Mouse (Mus musculus): ENCODE results near the gene Tnfsf13. TPM values are rescaled to one million over a fixed set of nuclear protein-coding genes. Genes with fewer than 3 reads are reported as not detected.
"Not testable (repeated sequence)": the region's sequence is repeated elsewhere in the genome, so short reads cannot be mapped to it uniquely, and the experiment has no call there.

Gene Tnfsf13
- 1 to 10 TPM; 1.5 to 1.7 TPM for total RNA-seq (2021)
- long read RNA-seq, experiment 1, partial matches to known transcripts, result 0 of 2 reads
- long read RNA-seq, experiment 1, other reads (novel, unspliced or antisense), result 0 of 2 reads
- long read RNA-seq, experiment 2, partial matches to known transcripts, result 0 of 1 reads
- long read RNA-seq, experiment 2, other reads (novel, unspliced or antisense), result 0 of 1 reads

DNA sequence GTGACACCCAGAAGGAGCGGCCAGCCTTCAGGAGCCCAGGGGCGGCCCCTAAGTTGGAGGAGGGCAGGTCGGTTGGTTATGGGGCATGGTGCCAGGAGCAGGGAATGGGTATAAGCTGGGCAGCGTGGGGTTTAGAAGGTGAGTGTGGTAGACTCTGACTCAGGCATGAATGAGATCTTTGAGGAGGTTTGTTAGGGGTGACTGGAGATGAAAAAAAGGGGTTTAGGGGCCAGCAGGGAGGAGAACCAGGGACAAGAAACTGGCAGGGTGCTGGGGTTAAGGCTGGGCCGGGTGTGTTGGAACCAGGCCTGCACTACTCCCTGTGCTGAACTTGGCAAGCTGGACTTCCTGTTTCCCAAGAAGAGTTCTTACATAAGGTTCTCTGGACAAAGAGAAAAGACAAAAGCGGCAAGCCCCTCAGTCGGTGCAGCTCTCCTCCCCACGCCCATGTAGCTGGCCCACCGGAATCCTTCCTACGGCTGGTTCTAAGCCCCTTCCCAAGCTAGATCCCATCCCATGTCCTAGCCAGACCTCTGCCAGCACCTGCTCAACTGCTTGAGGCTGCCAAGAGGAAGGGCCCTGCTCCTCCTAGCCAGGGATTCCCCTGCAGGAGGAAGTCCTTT lies at the start of gene Tnfsf13:
Gene Tnfsf13 (minus strand): TSS at position 259 of the 623 bp plus-strand sequence.
- peak; percentile 90 to 95 for DNase-seq

DNA sequence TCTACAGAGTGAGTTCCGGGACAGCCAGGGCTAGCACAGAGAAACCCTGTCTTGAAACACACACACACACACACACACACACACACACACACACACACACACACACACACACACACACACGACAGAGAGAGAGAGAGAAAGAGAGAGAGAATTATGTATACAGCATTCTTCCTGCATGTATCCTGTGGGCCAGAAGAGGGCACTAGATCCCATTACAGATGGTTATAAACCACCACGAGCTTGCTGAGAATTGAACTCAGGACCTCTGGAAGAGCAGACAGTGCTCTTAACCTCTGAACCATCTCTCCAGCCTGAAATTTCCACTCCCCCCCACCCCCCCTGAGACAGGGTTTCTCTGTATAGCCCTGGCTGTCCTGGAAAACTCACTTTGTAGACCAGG lies 45.8 kb upstream of the Tnfsf13 start:
- not testable (repeated sequence) for DNase-seq

DNA sequence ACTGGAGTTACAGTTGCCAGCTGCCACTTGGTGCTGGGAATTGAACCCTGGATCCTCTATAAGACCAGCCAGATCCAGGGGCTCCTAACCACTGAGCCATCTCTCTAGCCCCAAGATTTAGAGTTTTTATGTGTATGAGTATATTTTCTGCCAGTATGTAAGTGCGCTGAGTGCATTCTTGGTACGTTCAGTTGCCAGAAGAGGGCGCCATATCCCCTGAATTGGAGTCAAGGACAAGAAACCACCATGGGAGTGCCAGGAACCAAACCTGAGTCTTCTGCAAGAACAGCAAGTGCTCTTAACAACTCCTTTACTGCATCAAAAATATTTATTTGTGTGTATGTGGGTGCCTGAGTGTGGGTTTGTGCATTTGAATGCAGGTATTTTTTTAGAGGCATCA lies 43.5 kb upstream of the Tnfsf13 start:
- DNase-seq, result peak; percentile 43 to 73

DNA sequence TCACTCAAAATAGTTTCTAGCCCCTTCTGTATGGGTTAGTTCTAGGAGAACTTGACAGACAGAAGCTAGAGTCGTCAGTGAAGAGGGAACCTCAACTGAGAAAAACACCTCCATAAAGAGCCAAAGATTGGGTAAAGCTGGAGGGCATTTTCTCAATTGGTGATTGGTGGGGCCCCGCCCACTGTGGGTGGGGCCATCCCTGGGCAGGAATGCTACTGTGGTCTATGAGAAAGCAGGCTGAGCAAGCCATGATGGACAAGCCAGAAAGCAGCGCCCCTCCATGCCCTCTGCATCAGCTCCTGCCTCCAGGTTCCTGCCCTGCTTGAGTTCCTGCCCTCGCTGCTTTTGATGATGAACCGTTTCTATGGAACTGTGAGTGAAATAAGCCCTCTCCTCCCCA lies 40.4 kb upstream of the Tnfsf13 start:
- no peak for DNase-seq

DNA sequence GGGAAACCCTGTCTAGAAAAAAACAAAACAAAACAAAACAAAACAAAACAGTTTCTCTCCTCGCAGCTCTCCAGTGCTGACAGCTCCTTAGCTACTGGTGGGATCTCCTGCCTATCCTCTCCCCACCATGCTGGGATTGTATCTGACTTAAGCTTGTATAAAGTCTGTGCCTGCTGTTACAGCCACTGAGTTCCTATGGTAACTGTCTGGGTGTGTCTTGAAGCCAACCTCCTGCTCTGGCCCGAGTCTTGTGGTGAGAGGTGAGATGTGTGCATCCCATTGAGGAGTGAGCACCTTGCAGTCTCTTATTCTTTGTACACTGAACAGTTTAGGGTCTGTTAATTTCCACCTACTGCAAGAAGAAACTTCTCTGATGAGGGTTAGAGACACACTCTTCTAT lies 37.5 kb upstream of the Tnfsf13 start:
- no peak for DNase-seq

DNA sequence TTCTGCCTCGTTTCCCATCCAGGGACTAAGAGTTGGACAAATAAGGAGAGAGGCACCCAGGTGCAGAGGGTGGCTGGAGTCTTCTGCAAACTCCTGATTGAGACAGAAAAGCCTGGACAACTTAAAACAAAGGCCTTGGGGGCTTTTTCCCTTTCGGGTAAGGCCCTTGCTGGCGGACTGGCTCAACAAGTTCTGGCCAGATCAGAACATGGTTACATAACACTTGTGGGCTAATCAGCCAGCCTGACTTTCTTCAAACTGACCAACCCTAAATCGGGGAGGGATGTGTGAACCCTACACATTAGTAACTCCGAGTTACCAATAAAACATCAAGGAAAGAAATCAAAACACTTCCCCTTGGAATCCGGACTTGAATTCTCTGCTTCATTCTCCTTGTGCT lies 35.3 kb upstream of the Tnfsf13 start:
- DNase-seq, result peak in 1 of 2 experiments; percentile 11

DNA sequence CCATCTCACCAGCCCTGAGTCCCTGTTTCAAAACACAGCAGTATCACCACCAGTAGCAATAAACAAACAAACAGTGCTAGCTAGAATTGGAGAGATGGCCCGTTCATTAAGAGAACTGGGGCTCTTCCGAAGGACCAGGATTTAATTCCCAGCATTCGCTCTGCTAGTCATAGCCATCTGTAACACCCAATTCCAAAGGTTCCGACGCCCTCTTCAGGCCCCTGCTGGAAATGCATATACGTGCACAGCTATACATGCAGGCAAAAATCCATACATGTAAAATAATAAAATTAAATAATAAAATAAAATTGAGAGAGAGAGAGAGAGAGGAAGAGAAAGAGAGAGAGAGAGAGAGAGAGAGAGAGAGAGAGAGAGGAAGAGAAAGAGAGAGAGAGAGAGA lies 33.8 kb upstream of the Tnfsf13 start:
- DNase-seq, result no peak

DNA sequence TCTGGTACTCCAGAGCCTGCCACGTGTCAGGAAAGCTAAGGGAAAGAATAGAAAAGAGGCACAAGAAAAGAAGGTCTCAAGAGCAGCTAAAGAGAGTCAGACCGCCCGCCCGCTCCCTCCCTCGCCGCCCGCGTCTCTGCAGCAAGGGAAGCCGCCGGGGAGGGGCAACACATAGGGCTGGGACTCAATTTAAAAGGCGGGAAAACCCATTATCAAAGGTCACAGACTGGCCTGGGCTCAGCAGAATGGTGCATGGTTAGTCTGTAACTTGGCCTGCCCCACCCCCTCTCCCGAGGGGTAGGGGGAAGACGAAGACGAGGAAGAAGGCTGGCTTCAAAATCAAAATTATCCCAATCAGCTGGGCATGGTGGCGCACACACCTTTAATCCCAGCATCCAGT lies 33.1 kb upstream of the Tnfsf13 start:
- DNase-seq, result no peak

DNA sequence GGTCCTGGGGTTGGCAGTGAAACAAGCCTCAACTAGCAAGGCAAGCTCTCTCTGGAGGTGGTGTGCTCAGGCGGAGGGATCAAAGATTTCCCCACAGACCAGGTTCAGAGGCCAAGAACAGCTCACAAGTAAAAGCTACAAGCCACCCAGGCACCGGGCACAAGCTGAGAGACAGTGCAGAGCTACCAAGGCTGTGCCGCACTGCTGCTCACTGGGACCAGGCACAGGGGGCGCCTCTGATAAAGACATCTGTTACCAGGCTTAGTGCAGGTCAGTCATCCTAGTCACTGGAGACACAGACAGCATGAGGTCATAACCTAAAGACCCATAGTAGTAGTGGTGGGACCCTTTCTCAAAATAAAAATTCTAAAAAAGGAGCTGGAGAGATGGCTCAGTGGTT lies 31.4 kb upstream of the Tnfsf13 start:
- no peak for DNase-seq

DNA sequence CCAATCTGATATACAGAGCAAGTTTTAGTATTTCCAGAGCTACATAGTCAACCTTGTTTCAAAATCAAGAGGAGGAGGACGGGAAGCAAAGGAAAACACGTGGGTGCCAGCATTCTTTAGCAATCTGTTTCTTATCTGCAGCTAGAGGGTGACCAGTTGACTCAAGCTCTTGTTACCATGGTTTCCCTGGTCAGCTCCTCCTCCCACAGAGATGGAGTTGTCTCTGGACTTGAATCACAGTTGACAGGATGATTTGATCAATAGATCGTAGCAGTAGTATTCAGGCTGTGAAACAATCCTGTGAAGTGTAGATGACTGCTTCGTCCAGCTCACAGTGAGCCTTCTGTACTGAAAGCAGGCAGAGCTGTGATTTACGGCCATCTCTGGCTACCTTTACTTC lies 30.3 kb upstream of the Tnfsf13 start:
- DNase-seq, result peak in 1 of 2 experiments; percentile 60

DNA sequence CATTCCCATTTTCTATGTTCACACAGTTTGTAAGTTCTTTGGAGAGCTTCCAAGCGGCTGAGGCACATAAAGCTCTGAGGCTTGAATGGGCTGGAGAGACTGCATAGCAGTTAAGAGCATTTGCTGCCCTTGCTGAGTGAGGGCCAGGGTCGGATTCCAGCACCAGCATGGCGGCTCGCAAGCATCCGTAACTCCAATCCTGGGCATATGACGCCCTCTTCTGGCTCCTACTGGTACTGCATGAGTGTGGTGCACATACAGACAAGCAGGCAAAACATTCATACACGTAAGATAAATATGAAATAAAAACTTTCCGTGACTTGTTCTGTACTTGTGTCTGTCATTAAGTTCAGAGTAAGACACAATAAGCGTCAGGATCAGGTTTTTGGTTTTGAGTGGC lies 29.9 kb upstream of the Tnfsf13 start:
- DNase-seq, result peak; percentile 23 to 64

DNA sequence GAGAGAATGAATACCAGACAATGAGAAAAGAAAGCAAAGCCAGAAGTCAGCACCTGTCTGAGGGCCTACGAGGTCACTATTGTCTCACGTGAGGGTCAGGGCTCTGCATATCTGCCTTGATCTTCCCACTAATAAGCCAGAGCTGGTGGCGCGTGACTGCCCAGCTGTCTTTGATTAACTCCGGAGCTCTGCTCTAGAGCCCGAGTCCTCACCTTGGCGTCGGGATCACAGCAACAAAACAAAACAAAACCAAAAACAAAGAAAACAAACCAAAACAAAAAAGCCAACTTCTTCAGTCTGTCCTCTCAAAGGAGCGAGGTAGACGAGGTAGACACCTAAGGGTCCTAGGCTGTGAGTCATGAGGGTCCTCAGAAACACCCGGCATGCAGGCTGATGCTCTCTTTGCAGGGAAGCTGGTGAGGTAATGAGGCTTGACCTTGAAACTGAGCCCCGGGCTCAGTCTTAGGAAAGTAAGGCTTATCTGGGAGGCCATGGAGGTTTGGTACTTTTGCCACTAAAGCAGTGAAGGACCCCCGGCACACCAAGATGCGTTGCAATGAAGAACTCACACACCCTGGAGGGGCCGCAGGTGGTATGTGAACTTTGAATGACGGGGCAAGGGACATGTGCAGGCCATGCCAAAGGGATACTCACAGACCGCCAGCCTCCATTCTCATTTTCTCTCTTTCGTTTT lies 29.2 kb upstream of the Tnfsf13 start:
- DNase-seq, result no peak

DNA sequence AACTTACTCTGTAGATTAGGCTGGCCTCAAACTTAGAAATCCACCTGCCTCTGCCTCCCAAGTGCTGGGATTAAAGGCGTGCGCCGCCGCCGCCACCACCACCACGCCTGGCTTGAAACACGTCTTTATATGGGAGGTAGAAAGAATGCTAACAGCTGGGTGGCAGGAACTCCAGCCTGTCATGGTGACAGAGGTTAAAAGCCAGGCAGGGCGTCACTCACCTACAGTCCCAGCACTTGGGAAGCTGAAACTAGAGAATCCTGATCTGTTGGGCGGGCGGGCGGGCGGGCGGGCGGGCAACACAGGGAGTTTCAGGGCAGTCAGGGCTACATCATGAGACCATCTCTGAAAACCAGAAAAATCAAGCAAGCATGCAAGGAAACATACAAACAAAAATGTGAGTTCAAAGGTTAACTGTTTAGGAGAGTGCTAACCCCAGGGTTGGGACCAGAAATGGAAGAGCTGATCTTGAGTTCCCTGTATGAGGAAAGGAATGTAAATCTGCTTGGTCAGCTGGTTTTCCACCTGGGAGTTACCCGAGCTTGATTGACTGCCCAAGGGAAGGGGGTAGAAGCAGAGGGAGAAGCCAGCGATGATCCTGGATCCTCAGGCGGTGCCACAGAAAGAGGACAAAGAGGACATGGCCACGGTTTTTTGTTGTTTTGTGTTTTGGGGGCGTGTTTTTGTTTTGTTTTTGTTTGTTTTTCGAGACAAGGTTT lies 27.5 kb upstream of the Tnfsf13 start:
- DNase-seq, result no peak

DNA sequence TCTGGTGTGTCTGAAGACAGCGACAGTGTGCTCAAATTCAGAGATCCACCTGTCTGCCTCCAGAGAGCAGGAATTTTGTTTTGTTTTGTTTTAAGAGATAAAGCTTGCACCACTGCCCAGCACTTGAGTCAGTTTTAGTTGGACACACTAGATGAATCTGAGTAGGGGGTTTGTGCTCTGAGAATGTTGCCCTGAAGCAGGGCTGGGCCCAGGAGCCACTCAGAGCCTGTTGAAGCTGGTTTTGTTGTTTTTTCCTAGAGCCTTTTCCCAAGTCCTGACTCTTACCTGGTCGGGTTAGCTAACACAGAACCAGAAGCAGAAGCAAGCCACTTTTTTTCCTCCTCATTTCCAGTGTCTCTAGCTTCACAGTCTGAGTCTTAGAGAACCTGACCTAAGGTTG lies 25.5 kb upstream of the Tnfsf13 start:
- no peak for DNase-seq

DNA sequence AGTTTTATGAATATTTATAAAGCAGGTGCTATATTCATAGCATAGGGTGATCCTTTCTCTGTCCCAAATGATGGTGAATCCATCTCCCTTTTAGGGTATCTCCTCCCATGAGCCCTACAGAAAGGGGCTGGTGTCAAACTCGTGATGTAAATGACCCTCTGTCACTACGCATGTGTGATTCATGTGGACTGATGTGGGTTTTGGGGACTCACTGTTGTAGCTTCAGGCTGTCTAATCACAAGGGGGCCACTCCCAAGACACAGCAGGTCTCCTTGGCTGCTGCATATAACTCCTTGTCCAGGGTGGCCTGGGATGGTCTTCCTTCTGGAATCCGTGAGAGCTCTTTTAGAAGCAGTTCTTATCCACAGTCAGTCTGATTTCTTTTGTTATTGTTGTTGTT lies 24.9 kb upstream of the Tnfsf13 start:
- DNase-seq, result no peak

DNA sequence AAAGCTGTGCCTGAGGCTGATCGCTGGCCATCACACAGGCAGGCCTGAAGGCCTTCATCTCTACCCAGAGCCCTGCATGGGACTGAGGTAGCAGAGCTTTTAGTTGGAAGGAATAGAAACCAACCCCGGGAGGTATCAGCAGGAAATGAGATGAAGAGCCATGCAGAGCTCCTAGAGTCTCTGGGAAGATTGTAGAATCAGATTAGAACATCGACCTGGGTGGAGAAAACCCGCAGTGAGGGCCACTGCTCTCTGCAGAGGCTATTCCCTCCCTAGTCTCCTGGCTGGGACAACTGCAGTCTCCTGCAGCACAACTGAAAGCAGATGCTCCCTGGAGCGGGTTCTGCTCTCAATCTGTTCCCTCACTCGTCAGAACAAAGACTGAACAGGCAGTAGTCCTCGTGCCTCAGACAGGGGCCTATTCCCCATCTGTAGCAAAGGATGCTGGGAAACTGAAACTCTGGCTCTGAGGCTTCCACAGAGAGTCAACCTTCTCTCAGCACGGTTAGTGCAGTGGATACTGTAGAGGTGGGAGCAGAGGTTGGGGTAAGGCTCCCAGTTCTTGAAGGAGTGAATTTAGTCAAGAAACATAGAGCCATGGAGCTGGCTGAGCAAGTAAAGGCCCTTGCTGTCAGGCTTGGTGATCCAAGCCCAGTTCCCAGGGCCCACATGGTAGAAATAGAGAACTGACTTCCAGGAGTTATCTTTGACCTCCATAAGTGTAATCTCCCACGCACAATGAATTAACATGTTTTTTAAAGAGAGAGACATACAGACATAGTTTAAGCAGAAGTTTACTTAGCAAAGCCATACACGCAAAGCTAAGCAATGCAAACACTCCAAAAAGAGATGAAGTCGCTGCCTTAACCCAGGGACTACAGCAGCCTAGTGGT lies 24.2 kb upstream of the Tnfsf13 start:
- DNase-seq, result no peak

DNA sequence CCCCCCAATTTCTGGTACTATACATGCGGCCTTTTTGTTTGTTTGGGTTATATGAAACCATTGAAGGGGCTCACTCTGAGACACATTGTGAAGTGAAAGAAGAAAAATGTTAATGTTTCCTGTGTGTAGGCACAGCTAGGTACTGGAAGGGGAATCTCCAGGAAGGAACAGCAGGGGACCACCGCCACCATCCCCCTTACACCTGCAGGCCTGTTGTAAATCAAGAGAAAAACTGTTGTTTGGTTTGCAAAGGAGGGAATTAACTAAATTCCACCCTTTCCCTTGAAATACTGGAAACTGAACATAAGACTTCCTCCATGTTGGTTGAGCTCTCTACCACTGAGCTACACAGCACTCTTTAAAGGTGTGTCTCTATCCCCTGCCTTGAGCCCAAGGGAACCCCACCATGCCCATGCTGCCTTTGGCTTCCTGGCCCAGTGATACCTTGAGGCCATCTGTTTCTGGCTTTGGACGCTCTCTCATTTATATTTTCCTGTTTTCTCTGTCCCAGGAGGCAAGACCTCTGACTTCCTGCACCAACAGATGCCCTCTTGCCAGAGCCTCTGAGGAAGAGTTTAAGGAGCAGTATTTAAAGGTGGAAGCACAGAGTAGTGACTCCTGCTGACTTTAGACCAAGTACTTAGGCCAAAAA lies 23.2 kb upstream of the Tnfsf13 start:
- DNase-seq, result no peak

DNA sequence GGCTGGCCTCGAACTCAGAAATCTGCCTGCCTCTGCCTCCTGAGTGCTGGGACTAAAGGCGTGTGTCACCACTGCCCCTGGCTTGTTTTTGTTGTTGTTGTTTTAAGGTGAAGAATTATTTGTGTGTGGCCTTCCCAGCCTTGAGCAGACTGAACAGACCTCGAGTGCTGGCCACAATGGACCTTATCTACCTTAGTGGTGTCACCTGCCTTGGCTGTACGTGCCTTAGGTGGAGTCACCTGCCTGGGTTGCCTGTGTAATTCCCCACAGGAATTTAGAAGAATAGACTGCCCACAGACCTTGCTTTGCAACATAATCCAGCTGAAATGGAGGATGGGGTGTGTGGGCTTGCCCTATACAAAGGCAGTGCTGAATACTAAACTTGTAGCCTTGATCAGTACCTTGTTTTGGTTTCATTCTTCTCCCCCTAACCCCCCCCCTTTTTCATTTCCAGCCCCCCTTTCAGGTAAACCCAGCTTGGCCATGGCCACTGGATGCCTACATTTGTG lies 22.3 kb upstream of the Tnfsf13 start:
- DNase-seq, result no peak

DNA sequence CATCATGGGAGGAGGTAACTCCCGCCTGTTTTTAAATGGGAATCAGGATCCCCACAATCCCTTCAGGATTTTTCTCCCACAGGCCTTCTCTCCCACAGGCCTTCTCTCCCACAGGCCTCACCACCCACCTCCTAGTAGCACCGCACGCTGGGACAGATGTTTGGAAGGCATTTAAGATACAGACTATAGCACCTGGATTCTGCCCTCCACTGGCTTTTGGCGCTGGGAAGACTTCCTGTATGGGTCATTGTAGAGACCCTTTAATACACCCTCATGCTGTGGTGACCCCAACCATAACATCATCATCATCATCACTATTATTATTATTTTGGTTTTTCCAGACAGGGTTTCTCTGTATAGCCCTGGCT lies 21.9 kb upstream of the Tnfsf13 start:
- no peak for DNase-seq

DNA sequence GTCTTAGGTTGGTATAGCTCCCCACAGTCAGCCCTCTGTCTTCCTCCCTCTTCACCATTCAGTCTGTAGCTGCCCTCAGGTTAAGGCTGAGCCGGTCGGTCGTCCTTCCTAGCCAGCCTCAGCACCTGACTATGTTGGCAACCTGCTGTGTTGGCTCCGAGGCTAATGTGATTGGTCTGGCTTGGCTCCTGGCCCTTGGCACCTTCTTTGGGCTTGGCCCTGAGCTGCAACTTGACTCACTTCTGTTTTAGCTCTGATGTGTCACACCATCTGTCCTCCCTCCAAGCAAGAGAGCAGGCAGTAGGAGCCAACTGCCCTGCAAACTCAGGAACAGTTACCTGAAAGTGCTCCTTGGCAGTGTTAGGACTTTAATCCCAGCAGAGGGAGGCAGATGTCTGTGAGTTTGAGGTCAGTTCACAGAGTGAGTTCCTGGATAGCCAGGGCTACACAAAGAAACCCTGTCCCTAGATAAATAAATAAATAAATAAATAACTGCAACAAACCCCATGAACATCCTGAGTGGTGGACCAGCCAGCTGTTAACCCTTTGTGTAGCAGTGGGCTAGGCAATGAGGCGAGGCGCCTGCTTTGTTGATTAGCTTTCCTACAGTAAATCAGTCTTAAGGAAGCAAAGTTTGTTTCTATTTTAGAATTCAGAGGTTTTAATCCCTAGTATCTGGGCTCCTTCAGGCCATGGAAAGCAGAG lies 21.3 kb upstream of the Tnfsf13 start:
- DNase-seq, result peak; percentile 87 to 89

DNA sequence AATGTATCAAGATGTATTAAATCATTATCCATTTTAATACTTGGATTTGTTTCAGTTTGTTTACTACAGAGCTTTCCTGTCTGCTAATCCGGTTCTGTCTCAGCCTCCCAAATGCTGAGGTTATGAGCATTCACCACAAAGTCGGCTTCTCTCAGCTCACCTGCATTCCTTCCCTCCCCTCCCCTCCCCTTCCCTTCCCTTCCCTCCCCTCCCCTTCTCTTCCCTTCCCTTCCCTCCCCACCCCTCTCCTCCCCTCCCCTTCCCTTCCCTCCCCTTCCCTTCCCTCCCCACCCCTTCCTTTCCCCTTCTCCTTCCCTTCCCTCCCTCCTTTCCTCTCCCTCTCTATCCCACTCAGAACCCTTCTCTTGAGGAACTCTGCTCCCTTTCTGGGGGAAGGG lies 19.0 kb upstream of the Tnfsf13 start:
- DNase-seq, result no peak
